Mouse (Mus musculus): ENCODE results near the gene Rnase4. TPM values are rescaled to one million over a fixed set of nuclear protein-coding genes. Genes with fewer than 3 reads are reported as not detected.

Rnase4 gene
- polyA plus RNA-seq, 1 experiment, result 130 TPM

GRCm38 (mm10) chr14:51088166-51088969, 2.5 kb upstream of the Rnase4 start:
- H3K4me3 ChIP-seq (ENCODE audit: low read depth, low read length), result peak overlapping the region; percentile 82
- H3K27me3 ChIP-seq (ENCODE audit: control insufficient read depth, insufficient read depth, low read length), result no peaks in the 10 kb centered on the region
- TF ChIP-seq POLR2A (IDR thresholded peaks at IDR 0.05; ENCODE audit: low read depth, low read length) (0 out of 2 replicates have a peak, but pooled peaks have one; percentile 18), CTCF (IDR thresholded peaks at IDR 0.05; ENCODE audit: extremely low read depth, insufficient read length, insufficient replicate concordance, low read depth, low read length) (no peak)
- no peaks in the 10 kb centered on the region for H3K4me1 ChIP-seq (ENCODE audit: control insufficient read depth, insufficient read depth, insufficient read length, low read length)
- H3K27ac ChIP-seq (ENCODE audit: insufficient read depth, low read depth, low read length), result peak overlapping the region; percentile 74
- no peaks in the 10 kb centered on the region for H3K36me3 ChIP-seq (ENCODE audit: control insufficient read depth, insufficient read depth, low read length)
- 2% methylated on average over 23 of the region's 23 CpGs for WGBS

GRCm38 (mm10) chr14:51088970-51089673, 1.8 kb upstream of the Rnase4 start:
- WGBS, result under 1% methylated on average over 34 of the region's 34 CpGs
- H3K4me1 ChIP-seq (ENCODE audit: control insufficient read depth, insufficient read depth, insufficient read length, low read length), result no peaks in the 10 kb centered on the region
- H3K27ac ChIP-seq (ENCODE audit: insufficient read depth, low read depth, low read length), result peak overlapping the region; percentile 96
- H3K4me3 ChIP-seq (ENCODE audit: low read depth, low read length), result peak overlapping the region; percentile 82
- H3K36me3 ChIP-seq (ENCODE audit: control insufficient read depth, insufficient read depth, low read length), result no peaks in the 10 kb centered on the region
- TF ChIP-seq CTCF (IDR thresholded peaks at IDR 0.05; ENCODE audit: extremely low read depth, insufficient read length, insufficient replicate concordance, low read depth, low read length) (no peak), POLR2A (IDR thresholded peaks at IDR 0.05; ENCODE audit: low read depth, low read length) (no peak)
- H3K27me3 ChIP-seq (ENCODE audit: control insufficient read depth, insufficient read depth, low read length), result no peaks in the 10 kb centered on the region

GRCm38 (mm10) chr14:51089674-51090076, 1.2 kb upstream of the Rnase4 start:
- peak overlapping the region; percentile 89 for H3K4me3 ChIP-seq (ENCODE audit: low read depth, low read length)
- no peaks in the 10 kb centered on the region for H3K27me3 ChIP-seq (ENCODE audit: control insufficient read depth, insufficient read depth, low read length)
- peak overlapping the region; percentile 96 for H3K27ac ChIP-seq (ENCODE audit: insufficient read depth, low read depth, low read length)
- WGBS, result under 1% methylated on average over 15 of the region's 15 CpGs
- TF ChIP-seq CTCF (IDR thresholded peaks at IDR 0.05; ENCODE audit: extremely low read depth, insufficient read length, insufficient replicate concordance, low read depth, low read length) (no peak), POLR2A (IDR thresholded peaks at IDR 0.05; ENCODE audit: low read depth, low read length) (no peak)
- H3K36me3 ChIP-seq (ENCODE audit: control insufficient read depth, insufficient read depth, low read length), result no peaks in the 10 kb centered on the region
- no peaks in the 10 kb centered on the region for H3K4me1 ChIP-seq (ENCODE audit: control insufficient read depth, insufficient read depth, insufficient read length, low read length)

GRCm38 (mm10) chr14:51090077-51090781, 648 bp upstream of the Rnase4 start:
- H3K4me1 ChIP-seq (ENCODE audit: control insufficient read depth, insufficient read depth, insufficient read length, low read length), result no peaks in the 10 kb centered on the region
- H3K27ac ChIP-seq (ENCODE audit: insufficient read depth, low read depth, low read length), result peak overlapping the region; percentile 96
- no peak for TF ChIP-seq CTCF (IDR thresholded peaks at IDR 0.05; ENCODE audit: extremely low read depth, insufficient read length, insufficient replicate concordance, low read depth, low read length)
- no peak for TF ChIP-seq POLR2A (IDR thresholded peaks at IDR 0.05; ENCODE audit: low read depth, low read length)
- H3K4me3 ChIP-seq (ENCODE audit: low read depth, low read length), result peak overlapping the region; percentile 89
- no peaks in the 10 kb centered on the region for H3K36me3 ChIP-seq (ENCODE audit: control insufficient read depth, insufficient read depth, low read length)
- WGBS, result under 1% methylated on average over 27 of the region's 27 CpGs
- no peaks in the 10 kb centered on the region for H3K27me3 ChIP-seq (ENCODE audit: control insufficient read depth, insufficient read depth, low read length)

- H3K27ac ChIP-seq (ENCODE audit: insufficient read depth, low read depth, low read length), result 0 out of 2 replicates have a peak overlapping the region, but pooled peaks have one; percentile 10
- H3K4me3 ChIP-seq (ENCODE audit: low read depth, low read length), result peak overlapping the region; percentile 34
- H3K36me3 ChIP-seq (ENCODE audit: control insufficient read depth, insufficient read depth, low read length), result no peaks in the 10 kb centered on the region
- no peak for TF ChIP-seq POLR2A (IDR thresholded peaks at IDR 0.05; ENCODE audit: low read depth, low read length)
- TF ChIP-seq CTCF (IDR thresholded peaks at IDR 0.05; ENCODE audit: extremely low read depth, insufficient read length, insufficient replicate concordance, low read depth, low read length), result no peak
- 18% methylated on average over 8 of the region's 8 CpGs for WGBS
- H3K27me3 ChIP-seq (ENCODE audit: control insufficient read depth, insufficient read depth, low read length), result no peaks in the 10 kb centered on the region
- peaks cover 2% of the 10 kb centered on the region; the same call in 1 of the 2 replicates for H3K4me1 ChIP-seq (ENCODE audit: control insufficient read depth, insufficient read depth, insufficient read length, low read length)
These were observed 1.3 kb downstream of the Rnase4 start for GRCm38 (mm10) chr14:51092073-51092620.

GRCm38 (mm10) chr14:51093496-51093895, 2.6 kb downstream of the Rnase4 start:
- Histone ChIP-seq H3K4me3 (ENCODE audit: low read depth, low read length) (no peak overlapping the region), H3K27ac (ENCODE audit: insufficient read depth, low read depth, low read length) (peak overlapping the region; percentile 62; the same call in 1 of the 2 replicates), H3K4me1 (ENCODE audit: control insufficient read depth, insufficient read depth, insufficient read length, low read length) (peaks cover 2% of the 10 kb centered on the region; the same call in 1 of the 2 replicates), H3K36me3 (ENCODE audit: control insufficient read depth, insufficient read depth, low read length) (no peaks in the 10 kb centered on the region), H3K27me3 (ENCODE audit: control insufficient read depth, insufficient read depth, low read length) (no peaks in the 10 kb centered on the region)
- WGBS, result 14% methylated on average over 3 of the region's 3 CpGs
- TF ChIP-seq CTCF (IDR thresholded peaks at IDR 0.05; ENCODE audit: extremely low read depth, insufficient read length, insufficient replicate concordance, low read depth, low read length), result no peak
- TF ChIP-seq POLR2A (IDR thresholded peaks at IDR 0.05; ENCODE audit: low read depth, low read length), result no peak

Data from small intestine, adult 2 months (tissue).